Mouse (Mus musculus): Measurements from ENCODE around the gene Tap1. TPM values are rescaled to one million over a fixed set of nuclear protein-coding genes. Genes with fewer than 3 reads are reported as not detected.
A peak's percentile ranks its signal among the peaks of the same experiment; 100 is the strongest.
"Not testable (repeated sequence)": the region's sequence is repeated elsewhere in the genome, so short reads cannot be mapped to it uniquely, and the experiment has no call there.

Gene Tap1
- polyA plus RNA-seq (2016; fragmentation: Nextera tagmentation; extraction: Ambion mirVana), result 1.6 and 3.2 TPM in 2 replicates

DNA sequence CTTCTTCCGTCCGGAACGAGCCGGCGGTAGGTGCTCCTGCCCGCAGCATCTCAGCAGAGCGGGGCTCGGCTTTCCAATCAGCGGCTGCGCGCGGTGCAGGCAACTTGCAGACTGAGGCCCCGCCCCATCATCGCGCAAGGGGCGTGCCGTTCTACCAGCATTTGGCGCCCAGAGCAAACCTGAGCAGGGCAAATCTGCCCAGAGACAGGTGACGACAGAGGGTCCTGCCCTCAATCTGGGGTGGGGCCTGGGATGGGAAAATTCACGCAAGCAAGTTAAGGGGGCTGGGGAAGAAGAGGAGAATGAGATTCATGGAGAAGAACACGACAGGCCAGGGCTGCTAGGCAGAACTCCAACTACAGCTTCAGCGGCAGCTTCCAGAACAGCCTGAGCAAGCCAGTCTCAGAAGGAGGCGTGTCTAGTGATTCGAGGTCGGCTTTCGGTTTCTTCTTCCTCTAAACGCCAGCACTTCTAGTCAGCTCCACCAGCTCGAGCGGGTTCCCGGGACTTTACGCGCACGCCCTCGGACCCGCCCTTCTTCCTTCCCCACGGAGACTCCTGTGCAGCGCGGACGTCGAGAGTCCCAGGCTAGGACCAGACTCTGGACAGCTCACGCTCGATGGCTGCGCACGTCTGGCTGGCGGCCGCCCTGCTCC lies at the start of gene Tap1, which contains the start of gene Psmb9:
Gene Tap1 (plus strand): TSS at position 293 of the 656 bp plus-strand sequence.
Gene Psmb9 (minus strand): TSS at position 504 of the 656 bp plus-strand sequence.
- Histone ChIP-seq H3K36me3 (no peaks in the 10 kb centered on the region), H3K9me3 (replicated peaks) (no peaks in the 10 kb centered on the region), H3K4me3 (peak within 1 kb of the TSS; percentile 53), H3K4me1 (peaks cover 18% of the 10 kb centered on the region), H3K27me3 (ENCODE audit: low read depth, poor library complexity, severe bottlenecking) (peaks cover 94% of the 10 kb centered on the region), H3K27ac (peak within 1 kb of the TSS; percentile 50)
- WGBS, result under 1% methylated on average over 46 of the region's 46 CpGs
- peak; percentile 97 for DNase-seq (ENCODE audit: low spot score)

DNA sequence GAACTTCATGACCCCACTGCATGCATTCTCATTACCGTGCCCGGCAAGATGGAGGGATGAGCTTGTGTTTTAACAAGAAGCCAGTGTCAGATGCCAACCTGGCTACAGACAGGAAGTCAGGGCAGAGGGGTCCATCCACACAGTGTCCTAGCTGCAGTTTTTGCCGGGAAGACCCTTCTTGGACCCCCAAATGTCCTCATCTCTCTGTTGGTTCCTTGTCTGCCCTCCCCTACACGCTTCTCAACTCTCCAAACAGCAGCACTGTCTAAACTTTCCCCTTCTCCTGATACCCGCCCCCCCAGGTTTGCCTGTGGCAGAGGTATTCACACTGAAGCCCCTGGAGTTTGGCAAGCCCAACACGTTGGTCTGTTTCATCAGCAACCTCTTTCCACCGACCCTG lies 49.8 kb upstream of the Tap1 start:
- H3K27ac ChIP-seq, result no peak overlapping the region
- H3K4me1 ChIP-seq, result peaks cover 27% of the 10 kb centered on the region
- H3K27me3 ChIP-seq (ENCODE audit: low read depth, poor library complexity, severe bottlenecking), result peaks cover 60% of the 10 kb centered on the region
- no peak overlapping the region for H3K4me3 ChIP-seq
- DNase-seq (ENCODE audit: low spot score), result no peak
- no peaks in the 10 kb centered on the region for H3K36me3 ChIP-seq
- H3K9me3 ChIP-seq (replicated peaks), result no peaks in the 10 kb centered on the region
- 75% methylated on average over 7 of the region's 7 CpGs for WGBS

DNA sequence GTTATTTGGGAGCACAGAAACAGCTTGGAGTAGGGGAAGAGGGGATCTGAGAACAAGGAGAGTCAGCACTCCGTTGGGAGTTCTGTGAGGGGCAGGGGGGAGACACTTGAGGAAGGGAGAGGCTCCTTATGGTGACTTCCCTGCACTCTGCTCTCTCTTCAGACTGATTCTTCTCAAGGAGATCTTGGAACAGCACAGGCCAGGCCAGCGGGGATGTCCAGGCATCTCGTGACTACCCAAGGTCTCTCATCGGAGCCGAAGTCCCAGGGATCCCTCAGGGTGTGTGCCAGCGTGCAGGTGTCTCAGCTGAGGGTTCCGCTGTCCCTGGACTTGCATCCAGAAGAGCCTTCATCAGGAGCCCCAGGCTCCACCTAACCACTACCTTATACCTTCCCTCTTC lies 48.7 kb upstream of the Tap1 start:
- no peak overlapping the region for H3K27ac ChIP-seq
- H3K27me3 ChIP-seq (ENCODE audit: low read depth, poor library complexity, severe bottlenecking), result peaks cover 60% of the 10 kb centered on the region
- H3K4me1 ChIP-seq, result peaks cover 36% of the 10 kb centered on the region
- DNase-seq (ENCODE audit: low spot score), result no peak
- 79% methylated on average over 7 of the region's 7 CpGs for WGBS
- H3K9me3 ChIP-seq (replicated peaks), result no peaks in the 10 kb centered on the region
- H3K4me3 ChIP-seq, result peak overlapping the region; percentile 42; the same call in 1 of the 2 replicates
- H3K36me3 ChIP-seq, result no peaks in the 10 kb centered on the region

DNA sequence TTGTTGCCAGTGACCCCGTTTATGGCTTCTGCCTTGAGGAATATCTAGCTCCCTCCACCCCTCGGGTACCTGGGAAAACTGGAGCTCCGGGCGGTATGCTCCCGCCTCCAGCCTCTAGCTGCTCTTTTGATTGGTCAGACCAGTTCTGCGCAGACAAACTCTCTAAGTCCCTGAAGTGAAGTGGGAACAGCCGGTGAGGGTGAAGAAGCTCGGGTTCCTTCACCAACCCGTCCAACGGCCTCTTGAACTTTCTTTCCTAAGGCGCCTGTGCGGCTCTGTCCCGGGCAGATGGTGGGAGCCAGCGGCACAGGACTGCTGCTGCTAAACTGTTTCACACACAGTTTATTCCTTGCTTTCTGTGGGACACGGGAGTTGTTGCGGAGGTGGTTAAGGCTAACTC lies 47.9 kb upstream of the Tap1 start:
- Histone ChIP-seq H3K27me3 (ENCODE audit: low read depth, poor library complexity, severe bottlenecking) (peaks cover 60% of the 10 kb centered on the region), H3K4me1 (peaks cover 36% of the 10 kb centered on the region), H3K4me3 (peak overlapping the region; percentile 42), H3K36me3 (no peaks in the 10 kb centered on the region), H3K27ac (no peak overlapping the region), H3K9me3 (replicated peaks) (no peaks in the 10 kb centered on the region)
- DNase-seq (ENCODE audit: low spot score), result peak; percentile 58
- under 1% methylated on average over 16 of the region's 16 CpGs for WGBS

DNA sequence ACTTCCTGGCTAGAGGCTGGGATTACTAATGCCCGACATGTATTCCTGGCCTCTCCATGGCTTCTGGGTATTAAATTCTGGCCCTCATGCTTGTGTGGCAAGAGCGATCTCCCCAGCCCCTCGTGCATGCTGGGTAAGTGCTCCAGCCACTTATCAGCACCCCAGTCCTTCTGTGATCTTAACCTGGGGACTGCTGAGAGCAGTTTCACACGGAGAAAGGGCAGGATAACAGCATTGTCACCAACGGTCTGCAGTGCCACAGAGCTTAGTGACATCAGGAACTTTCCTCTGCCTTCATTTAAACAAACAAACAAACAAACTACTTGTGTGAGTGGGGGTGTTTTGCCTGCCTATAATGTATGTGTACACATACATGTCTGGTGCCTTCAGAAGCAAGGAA lies 47.1 kb upstream of the Tap1 start:
- H3K36me3 ChIP-seq, result no peaks in the 10 kb centered on the region
- H3K9me3 ChIP-seq (replicated peaks), result no peaks in the 10 kb centered on the region
- H3K27ac ChIP-seq, result no peak overlapping the region
- H3K27me3 ChIP-seq (ENCODE audit: low read depth, poor library complexity, severe bottlenecking), result peaks cover 60% of the 10 kb centered on the region
- DNase-seq (ENCODE audit: low spot score), result no peak
- WGBS, result 10% methylated on average over 5 of the region's 5 CpGs
- peaks cover 36% of the 10 kb centered on the region for H3K4me1 ChIP-seq
- H3K4me3 ChIP-seq, result peak overlapping the region; percentile 42; the same call in 1 of the 2 replicates

DNA sequence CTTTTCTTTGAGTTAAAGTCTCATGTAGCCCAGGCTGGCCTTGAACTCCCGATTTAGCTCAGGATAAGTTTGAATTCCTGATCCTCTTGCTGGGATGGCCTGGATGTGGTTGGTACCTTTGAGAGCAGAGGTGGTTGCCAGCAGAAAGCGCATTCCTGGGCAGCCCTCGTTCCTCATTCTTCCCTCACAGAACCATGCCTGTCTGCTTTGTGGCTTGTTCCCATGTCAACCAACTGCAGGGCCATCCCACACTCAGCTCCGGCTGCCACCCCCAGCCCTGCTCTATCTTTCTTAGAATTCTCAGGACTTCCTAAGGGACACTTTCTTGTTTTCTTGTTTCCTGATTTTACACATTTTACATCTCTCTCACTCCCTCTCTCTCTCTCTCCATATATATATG lies 45.9 kb upstream of the Tap1 start:
- Histone ChIP-seq H3K9me3 (replicated peaks) (no peaks in the 10 kb centered on the region), H3K4me1 (peaks cover 27% of the 10 kb centered on the region), H3K27ac (no peak overlapping the region), H3K36me3 (no peaks in the 10 kb centered on the region), H3K27me3 (ENCODE audit: low read depth, poor library complexity, severe bottlenecking) (peaks cover 52% of the 10 kb centered on the region), H3K4me3 (no peak overlapping the region)
- DNase-seq (ENCODE audit: low spot score), result no peak
- whole genome bisulfite sequencing, result 68% methylated on average over 4 of the region's 4 CpGs

DNA sequence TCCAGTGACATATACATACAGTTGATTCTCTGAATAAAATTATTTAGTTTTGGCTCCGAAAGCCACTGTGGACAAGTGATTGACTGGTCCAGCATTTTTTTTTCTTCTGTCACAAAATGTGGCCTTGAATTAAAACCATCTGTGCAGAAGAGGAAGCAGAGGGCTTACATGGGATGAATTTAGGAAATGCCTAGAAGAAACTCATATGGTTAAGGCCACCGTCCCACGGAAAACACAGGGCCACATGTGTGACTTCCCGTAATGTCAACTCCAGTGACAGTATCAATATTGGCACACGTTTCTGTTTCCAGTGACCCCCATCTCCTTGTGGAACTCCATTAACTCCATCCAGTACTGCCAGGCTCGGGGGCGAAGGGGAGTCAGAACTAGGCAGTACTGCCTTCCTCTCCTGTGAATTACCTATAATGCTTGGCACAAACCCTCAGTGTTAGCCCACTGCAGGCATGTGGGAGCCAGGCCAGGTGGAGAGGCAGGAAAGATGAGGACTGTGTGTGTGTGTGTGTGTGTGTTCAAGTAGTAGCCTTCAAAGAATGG lies 44.8 kb upstream of the Tap1 start:
- H3K4me1 ChIP-seq, result peaks cover 27% of the 10 kb centered on the region
- 71% methylated on average over 7 of the region's 7 CpGs for WGBS
- no peak overlapping the region for H3K4me3 ChIP-seq
- no peaks in the 10 kb centered on the region for H3K36me3 ChIP-seq
- H3K27ac ChIP-seq, result no peak overlapping the region
- peaks cover 41% of the 10 kb centered on the region for H3K27me3 ChIP-seq (ENCODE audit: low read depth, poor library complexity, severe bottlenecking)
- no peaks in the 10 kb centered on the region for H3K9me3 ChIP-seq (replicated peaks)
- no peak for DNase-seq (ENCODE audit: low spot score)

DNA sequence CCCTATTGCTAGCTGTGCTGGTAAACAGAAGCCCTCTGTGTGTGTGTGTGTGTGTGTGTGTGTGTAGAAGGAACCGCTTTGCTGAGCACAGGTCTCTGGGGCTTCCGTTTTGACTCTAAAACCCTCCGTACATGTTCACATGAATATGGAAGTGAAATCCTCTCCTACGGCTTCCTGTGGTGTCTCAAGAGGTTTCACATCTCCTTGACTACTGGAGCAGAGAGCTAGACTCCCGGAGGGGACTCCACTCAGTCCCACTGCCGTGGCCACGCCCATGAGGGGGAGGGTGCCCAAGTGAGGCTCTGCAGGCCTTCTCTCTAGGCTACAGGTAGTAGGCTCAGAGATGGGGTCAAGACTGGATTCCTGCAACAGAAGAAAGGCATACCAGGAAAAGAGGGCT lies 44.3 kb upstream of the Tap1 start, which contains the start of gene H2-DMb2:
Gene H2-DMb2 (plus strand): TSS at position 275 of the 400 bp plus-strand sequence.
- Histone ChIP-seq H3K27ac (no peak within 1 kb of the TSS), H3K9me3 (replicated peaks) (no peaks in the 10 kb centered on the region), H3K4me3 (no peak within 1 kb of the TSS), H3K4me1 (peaks cover 25% of the 10 kb centered on the region), H3K27me3 (ENCODE audit: low read depth, poor library complexity, severe bottlenecking) (peaks cover 36% of the 10 kb centered on the region), H3K36me3 (no peaks in the 10 kb centered on the region)
- WGBS, result 48% methylated on average over 7 of the region's 7 CpGs
- DNase-seq (ENCODE audit: low spot score), result no peak

DNA sequence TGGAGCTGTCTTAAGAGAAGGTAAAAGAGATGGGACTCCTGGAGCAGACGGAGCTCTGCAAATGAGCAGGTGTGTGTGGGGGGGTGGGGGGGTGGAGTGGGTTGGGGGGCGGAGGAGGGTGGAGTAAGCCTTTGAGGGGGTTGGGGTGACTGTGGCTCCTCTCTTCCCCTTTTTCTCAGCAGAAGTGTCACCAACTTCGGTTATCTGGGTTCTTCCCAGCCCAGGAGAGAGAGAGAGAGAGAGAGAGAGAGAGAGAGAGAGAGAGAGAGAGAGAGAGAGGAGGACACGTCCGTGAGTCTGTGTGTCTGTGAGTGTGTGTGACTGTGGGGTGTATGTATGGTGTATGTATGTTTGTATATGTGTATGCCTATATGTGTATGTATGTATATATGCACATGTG lies 43.9 kb upstream of the Tap1 start:
- DNase-seq (ENCODE audit: low spot score), result no peak
- H3K36me3 ChIP-seq, result no peaks in the 10 kb centered on the region
- peaks cover 25% of the 10 kb centered on the region for H3K4me1 ChIP-seq
- H3K4me3 ChIP-seq, result no peak overlapping the region
- peaks cover 31% of the 10 kb centered on the region for H3K27me3 ChIP-seq (ENCODE audit: low read depth, poor library complexity, severe bottlenecking)
- WGBS, result 74% methylated on average over 5 of the region's 5 CpGs
- no peak overlapping the region for H3K27ac ChIP-seq
- H3K9me3 ChIP-seq (replicated peaks), result no peaks in the 10 kb centered on the region

DNA sequence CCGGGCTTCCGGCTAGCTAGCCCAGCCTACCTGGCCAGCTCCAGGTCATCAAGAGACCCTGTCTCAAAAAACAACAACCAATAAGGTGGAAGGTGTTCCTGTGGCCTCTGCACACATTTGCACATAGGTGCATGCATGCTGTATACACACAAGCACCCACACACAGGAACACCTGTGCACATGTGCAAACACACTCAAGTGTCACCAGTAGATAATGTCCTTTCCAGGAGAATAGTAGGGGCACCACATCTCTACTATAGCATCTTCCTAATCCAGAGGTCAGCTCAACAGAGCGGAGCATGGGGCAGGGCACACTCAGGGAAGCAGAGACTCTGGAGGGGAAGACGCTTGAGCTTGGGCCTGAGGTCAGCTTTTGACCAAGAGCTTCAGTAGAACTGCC lies 43.1 kb upstream of the Tap1 start:
- H3K9me3 ChIP-seq (replicated peaks); H3K27ac ChIP-seq; H3K4me3 ChIP-seq; H3K36me3 ChIP-seq; DNase-seq (ENCODE audit: low spot score): not testable (repeated sequence)
- WGBS, result 94% methylated on average over 4 of the region's 4 CpGs
- H3K4me1 ChIP-seq, result peaks cover 23% of the 10 kb centered on the region
- peaks cover 24% of the 10 kb centered on the region for H3K27me3 ChIP-seq (ENCODE audit: low read depth, poor library complexity, severe bottlenecking)

DNA sequence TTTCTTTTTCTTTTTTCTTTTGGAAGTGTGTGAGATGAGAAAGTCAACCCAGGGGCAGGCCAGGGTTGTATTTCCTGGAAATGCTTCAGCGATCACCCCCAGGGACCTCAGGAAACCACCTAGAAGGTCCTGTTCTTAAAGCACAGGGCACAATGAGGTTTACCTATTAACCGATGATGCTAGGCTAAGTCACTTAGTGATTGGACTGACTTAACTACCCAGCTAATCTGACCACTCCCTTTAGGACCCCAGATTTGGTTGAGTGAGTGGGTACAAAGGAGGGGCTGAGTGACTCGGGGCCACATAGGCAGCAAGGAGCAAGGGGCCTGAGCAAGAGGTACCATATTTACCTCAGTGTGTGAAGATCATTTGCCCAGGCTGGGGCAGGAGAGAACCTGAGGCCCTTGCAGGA lies 42.4 kb upstream of the Tap1 start:
- no peak overlapping the region for H3K4me3 ChIP-seq
- 75% methylated on average over 3 of the region's 3 CpGs for WGBS
- H3K27me3 ChIP-seq (ENCODE audit: low read depth, poor library complexity, severe bottlenecking), result peaks cover 16% of the 10 kb centered on the region
- no peak for DNase-seq (ENCODE audit: low spot score)
- H3K27ac ChIP-seq, result no peak overlapping the region
- no peaks in the 10 kb centered on the region for H3K9me3 ChIP-seq (replicated peaks)
- no peaks in the 10 kb centered on the region for H3K36me3 ChIP-seq
- peaks cover 15% of the 10 kb centered on the region for H3K4me1 ChIP-seq

DNA sequence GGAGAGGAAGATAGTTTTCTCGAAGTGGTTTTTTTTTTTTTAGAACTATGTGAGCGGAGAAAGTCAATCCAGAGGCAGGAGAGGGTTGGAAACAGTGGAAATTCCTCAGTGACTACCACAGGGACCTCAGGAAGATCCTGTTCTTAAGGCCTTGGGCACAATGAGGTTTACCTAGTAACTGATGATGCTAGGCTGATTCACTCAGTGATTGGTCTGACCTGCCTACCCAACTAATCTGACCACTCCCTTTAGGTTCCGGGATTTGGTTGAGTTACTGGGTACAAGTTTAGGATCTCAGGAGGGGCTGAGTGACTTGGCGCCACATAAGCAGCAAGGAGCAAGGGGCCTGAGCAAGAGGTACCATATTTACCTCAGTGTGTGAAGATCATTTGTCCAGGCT lies 34.4 kb upstream of the Tap1 start, which contains the start of gene H2-DMb1:
Gene H2-DMb1 (plus strand): TSS at position 150 of the 400 bp plus-strand sequence.
- H3K36me3 ChIP-seq, result no peaks in the 10 kb centered on the region
- DNase-seq (ENCODE audit: low spot score), result no peak
- 61% methylated on average over 4 of the region's 4 CpGs for WGBS
- peaks cover 7% of the 10 kb centered on the region; the same call in 1 of the 2 replicates for H3K27me3 ChIP-seq (ENCODE audit: low read depth, poor library complexity, severe bottlenecking)
- H3K4me1 ChIP-seq, result no peaks in the 10 kb centered on the region
- no peaks in the 10 kb centered on the region for H3K9me3 ChIP-seq (replicated peaks)
- H3K4me3 ChIP-seq, result no peak within 1 kb of the TSS
- H3K27ac ChIP-seq, result no peak within 1 kb of the TSS

DNA sequence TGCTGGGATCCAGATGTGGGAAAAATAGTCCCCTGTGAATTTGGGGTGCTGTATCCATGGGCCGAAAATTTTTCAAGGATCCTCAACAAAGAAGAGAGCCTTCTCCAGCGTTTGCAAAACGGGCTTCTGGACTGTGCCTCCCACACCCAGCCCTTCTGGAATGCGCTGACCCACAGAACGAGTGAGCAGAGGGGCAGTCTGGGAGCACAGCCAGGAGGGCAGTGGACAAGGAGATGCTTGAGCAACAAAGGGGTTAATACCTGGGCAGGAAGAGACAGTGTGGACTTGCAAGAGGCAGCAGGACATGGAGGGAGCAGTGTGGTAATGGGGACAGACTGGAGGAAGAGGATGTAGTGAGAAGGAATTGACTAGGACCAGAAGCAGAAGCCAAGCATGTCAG lies 31.8 kb upstream of the Tap1 start:
- no peak overlapping the region for H3K4me3 ChIP-seq
- no peaks in the 10 kb centered on the region for H3K36me3 ChIP-seq
- 61% methylated on average over 5 of the region's 5 CpGs for WGBS
- no peaks in the 10 kb centered on the region for H3K9me3 ChIP-seq (replicated peaks)
- H3K4me1 ChIP-seq, result no peaks in the 10 kb centered on the region
- peaks cover 7% of the 10 kb centered on the region; the same call in 1 of the 2 replicates for H3K27me3 ChIP-seq (ENCODE audit: low read depth, poor library complexity, severe bottlenecking)
- no peak overlapping the region for H3K27ac ChIP-seq
- no peak for DNase-seq (ENCODE audit: low spot score)
